Mouse (Mus musculus) hindbrain, embryonic 13.5 days (tissue): Measurements from ENCODE around the gene Mob3b. TPM values are rescaled to one million over a fixed set of nuclear protein-coding genes. Genes with fewer than 3 reads are reported as not detected.
"Not testable (repeated sequence)": the region's sequence is repeated elsewhere in the genome, so short reads cannot be mapped to it uniquely, and the experiment has no call there.

ENCODE experiments used
- ATAC-seq: fragments of 200-750 bp; cut with Nextera tagmentation; 2 replicates; pipeline ENCODE4 v1.8.0; 2017; ENCODE audit warnings: moderate TSS enrichment; ENCODE audit not compliant: low FRiP score
- H3K27ac ChIP-seq: fragments of 300-500 bp; sonication (generic); 2 replicates; pipeline ENCODE4 v1.5.1; 2015; ENCODE audit warnings: inconsistent platforms, mild to moderate bottlenecking, moderate library complexity
- H3K27me3 ChIP-seq: fragments of 300-500 bp; sonication (generic); 2 replicates; pipeline ENCODE4 v1.6.1; 2015; ENCODE audit warnings: mild to moderate bottlenecking, inconsistent platforms
- H3K36me3 ChIP-seq: fragments of 300-500 bp; sonication (generic); 2 replicates; pipeline ENCODE4 v1.6.1; 2015; ENCODE audit warnings: mild to moderate bottlenecking, inconsistent platforms
- H3K4me1 ChIP-seq: fragments of 300-500 bp; sonication (generic); replicated peaks from 2 replicates; pipeline ENCODE4 v1.6.1; 2015; ENCODE audit warnings: inconsistent platforms
- H3K4me2 ChIP-seq: fragments of 300-500 bp; sonication (generic); 2 replicates; pipeline ENCODE4 v1.6.1; 2015; ENCODE audit warnings: inconsistent platforms, mild to moderate bottlenecking, moderate library complexity
- H3K4me3 ChIP-seq: fragments of 300-500 bp; sonication (generic); 2 replicates; pipeline ENCODE4 v1.5.1; 2015; ENCODE audit warnings: mild to moderate bottlenecking, inconsistent platforms
- H3K9ac ChIP-seq: fragments of 300-500 bp; sonication (generic); 2 replicates; pipeline ENCODE4 v1.6.1; 2015; ENCODE audit warnings: mild to moderate bottlenecking, inconsistent platforms
- H3K9me3 ChIP-seq: fragments of 300-500 bp; sonication (generic); 2 replicates; pipeline ENCODE4 v1.6.1; 2016; ENCODE audit warnings: inconsistent platforms
- WGBS: fragments of 180-500 bp; shearing (Covaris S2); methylation state at CpG from one replicate; pipeline ENCODE4 v1.1.7; 2015; 5-methylcytosine and 5-hydroxymethylcytosine counted together
- polyA plus RNA-seq: library from polyadenylated mRNA; unstranded; fragments of >200 nt; fragmentation: Nextera tagmentation; extraction: Ambion mirVana; gene quantifications from 2 replicates; pipeline ENCODE4 v1.2.1, GENCODE M21; 2015

The Mob3b gene
- polyA plus RNA-seq, 1 experiment from 2014 or later: 5.0 TPM

DNA sequence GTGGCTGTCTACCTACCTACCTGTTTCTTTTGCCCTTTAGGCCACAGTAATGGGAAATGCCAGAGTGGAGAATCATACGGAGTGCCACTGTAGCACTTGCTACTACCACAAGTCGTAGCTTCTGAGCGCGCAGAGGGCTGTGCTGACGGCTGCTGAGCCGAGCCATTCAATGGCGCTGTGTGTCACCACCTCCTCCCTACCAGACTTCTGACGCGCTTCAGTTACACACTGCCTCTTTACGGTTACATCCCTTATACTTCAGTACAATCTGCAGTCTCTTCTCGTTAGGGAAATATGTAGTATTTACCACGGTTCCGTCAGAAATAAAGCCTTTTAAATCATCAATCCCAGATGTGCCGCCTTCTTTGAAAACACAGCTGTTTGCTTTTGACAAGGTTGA lies 250.3 kb downstream of the Mob3b start:
- no peak overlapping the region for H3K27ac ChIP-seq
- no peaks in the 10 kb centered on the region for H3K27me3 ChIP-seq
- no peak overlapping the region for H3K9ac ChIP-seq
- ATAC-seq: no peak
- 56% methylated on average over 14 of the region's 14 CpGs for WGBS
- no peaks in the 10 kb centered on the region for H3K4me1 ChIP-seq
- H3K4me2 ChIP-seq: no peak overlapping the region
- no peaks in the 10 kb centered on the region for H3K36me3 ChIP-seq
- no peak overlapping the region for H3K4me3 ChIP-seq
- no peaks in the 10 kb centered on the region for H3K9me3 ChIP-seq

DNA sequence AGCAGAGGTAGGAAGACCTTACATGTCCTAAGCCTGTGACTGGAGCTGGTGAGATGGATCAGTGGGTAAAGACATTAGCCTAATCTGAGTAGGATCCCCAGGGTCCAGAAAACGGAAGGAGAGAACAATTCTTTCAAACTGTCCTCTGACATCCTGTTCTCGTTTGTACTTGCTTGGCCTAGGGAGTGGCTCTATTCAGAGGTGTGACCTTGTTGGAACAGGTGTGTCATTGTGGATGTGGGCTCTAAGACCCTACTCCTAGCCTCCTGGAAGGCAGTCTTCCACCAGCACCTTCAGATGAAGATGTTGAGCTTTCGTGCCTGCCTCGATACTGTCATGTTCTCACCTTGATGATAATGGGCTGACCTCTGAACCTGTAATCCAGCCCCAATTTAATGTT lies 251.1 kb downstream of the Mob3b start:
- Histone ChIP-seq H3K4me3 (no peak overlapping the region), H3K4me1 (no peaks in the 10 kb centered on the region), H3K27ac (no peak overlapping the region), H3K4me2 (no peak overlapping the region), H3K9ac (no peak overlapping the region), H3K36me3 (no peaks in the 10 kb centered on the region), H3K9me3 (no peaks in the 10 kb centered on the region), H3K27me3 (no peaks in the 10 kb centered on the region)
- WGBS: 82% methylated on average over 4 of the region's 4 CpGs
- ATAC-seq: no peak

DNA sequence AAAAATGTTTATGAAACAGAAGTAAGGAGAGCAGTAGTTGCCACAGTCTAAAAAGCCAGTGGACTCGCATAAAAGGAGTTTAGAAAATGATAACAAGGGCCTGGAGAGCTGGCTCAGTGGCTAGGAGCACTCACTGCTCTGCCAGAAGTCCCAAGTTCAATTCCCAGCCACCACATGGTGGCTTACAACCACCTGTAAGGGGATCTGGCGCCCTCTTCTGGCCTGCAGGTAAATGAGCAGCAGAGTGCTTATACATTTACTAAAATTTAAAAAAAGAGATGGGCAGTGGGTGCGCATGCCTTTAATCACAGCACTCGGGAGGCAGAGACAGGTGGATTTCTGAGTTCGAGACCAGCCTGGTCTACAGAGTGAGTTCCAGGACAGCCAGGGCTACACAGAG lies 251.9 kb downstream of the Mob3b start:
- 66% methylated on average over 5 of the region's 5 CpGs for WGBS
- H3K4me1 ChIP-seq: no peaks in the 10 kb centered on the region

DNA sequence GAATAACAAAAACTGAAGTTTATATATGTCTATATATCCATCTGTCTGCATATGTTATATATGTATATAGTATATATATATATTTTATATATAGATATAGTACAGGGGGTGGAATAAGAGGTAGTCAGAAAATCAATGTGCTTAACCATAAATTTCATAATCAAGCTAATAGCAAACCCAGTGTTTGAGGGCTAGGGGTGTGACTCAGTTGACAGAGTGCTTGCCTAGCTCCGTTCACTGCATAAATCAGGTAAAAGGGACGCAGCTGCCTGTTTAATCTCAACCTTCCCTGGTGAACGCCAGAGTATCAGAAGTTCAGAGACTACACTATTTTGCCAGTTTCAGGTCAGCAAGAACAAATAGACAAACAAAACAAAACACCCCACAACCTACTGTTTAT lies 255.7 kb downstream of the Mob3b start:
- not testable (repeated sequence) for H3K4me3 ChIP-seq, H3K27me3 ChIP-seq, H3K4me1 ChIP-seq, H3K4me2 ChIP-seq, H3K9ac ChIP-seq, H3K27ac ChIP-seq, H3K36me3 ChIP-seq, H3K9me3 ChIP-seq, ATAC-seq
- WGBS: 79% methylated on average over 3 of the region's 3 CpGs

More for the DNA sequence above, 251.9 kb downstream of the Mob3b start:
- Histone ChIP-seq H3K27ac (no peak overlapping the region), H3K4me2 (no peak overlapping the region), H3K4me3 (no peak overlapping the region), H3K36me3 (no peaks in the 10 kb centered on the region), H3K27me3 (no peaks in the 10 kb centered on the region), H3K9ac (no peak overlapping the region), H3K9me3 (no peaks in the 10 kb centered on the region)
- no peak for ATAC-seq

DNA sequence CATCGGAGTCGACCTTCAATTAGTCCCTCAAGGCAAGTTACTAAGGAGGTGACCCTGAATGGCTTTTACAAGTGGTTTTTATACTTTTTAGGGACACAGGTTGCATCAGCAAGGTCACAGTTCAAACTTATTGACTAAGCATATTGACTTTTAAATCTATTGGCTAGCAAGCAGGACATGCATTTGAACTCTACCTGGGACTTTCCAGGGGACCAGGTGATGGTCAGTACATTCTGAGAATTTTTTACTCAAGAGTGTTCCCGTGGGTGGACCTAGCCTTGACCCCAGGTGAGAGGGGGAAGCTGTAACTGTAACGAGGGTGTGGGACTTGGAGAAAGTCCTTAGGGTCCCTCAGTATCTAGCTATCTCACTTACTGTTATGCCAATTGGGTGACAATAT lies 256.1 kb downstream of the Mob3b start:
- WGBS: 84% methylated on average over 4 of the region's 4 CpGs
- H3K9me3 ChIP-seq: no peaks in the 10 kb centered on the region
- no peak for ATAC-seq
- no peaks in the 10 kb centered on the region for H3K27me3 ChIP-seq
- H3K27ac ChIP-seq: no peak overlapping the region
- H3K4me2 ChIP-seq: no peak overlapping the region
- no peaks in the 10 kb centered on the region for H3K4me1 ChIP-seq
- no peaks in the 10 kb centered on the region for H3K36me3 ChIP-seq
- no peak overlapping the region for H3K9ac ChIP-seq
- no peak overlapping the region for H3K4me3 ChIP-seq

DNA sequence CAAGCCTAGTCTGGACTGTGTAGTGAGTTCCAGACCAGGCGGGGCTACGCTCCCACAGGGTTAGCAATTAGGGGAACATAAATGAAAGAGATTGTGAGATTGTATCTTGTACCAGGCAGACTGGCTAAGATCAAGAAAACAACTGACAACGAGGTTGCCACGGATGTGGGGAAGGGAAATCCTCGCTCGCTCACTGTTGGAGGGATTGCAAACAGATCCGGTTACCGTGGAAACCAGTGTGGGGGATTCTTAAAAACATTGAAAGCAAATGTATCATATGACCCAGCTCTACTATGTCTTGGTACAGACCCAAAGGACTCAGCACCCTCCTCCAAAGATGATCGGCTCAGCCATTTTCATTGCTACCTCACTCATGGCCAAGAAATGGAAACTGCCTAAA lies 257.1 kb downstream of the Mob3b start:
- ATAC-seq: no peak
- no peak overlapping the region for H3K4me2 ChIP-seq
- no peaks in the 10 kb centered on the region for H3K27me3 ChIP-seq
- no peak overlapping the region for H3K9ac ChIP-seq
- 55% methylated on average over 9 of the region's 9 CpGs for whole genome bisulfite sequencing
- H3K4me1 ChIP-seq: no peaks in the 10 kb centered on the region
- H3K4me3 ChIP-seq: no peak overlapping the region
- no peaks in the 10 kb centered on the region for H3K9me3 ChIP-seq
- H3K27ac ChIP-seq: no peak overlapping the region
- no peaks in the 10 kb centered on the region for H3K36me3 ChIP-seq

DNA sequence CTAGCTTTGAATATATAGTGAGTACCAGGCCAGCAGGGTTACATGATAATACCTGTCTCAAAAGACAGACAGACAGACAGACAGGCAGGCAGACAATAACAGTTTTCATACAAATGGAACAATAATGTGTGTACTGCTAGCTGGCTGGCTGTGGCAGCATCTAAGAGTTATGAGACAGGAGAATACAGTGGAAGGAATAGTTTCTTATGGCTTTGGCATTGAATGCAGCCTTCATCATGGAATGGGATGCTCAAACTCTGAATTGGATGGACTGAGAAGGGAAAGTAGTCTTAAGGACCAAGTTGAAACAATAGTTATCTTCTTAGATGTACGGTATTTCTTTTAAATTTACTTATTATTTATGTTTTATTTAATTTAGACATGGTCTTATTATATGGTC lies 258.0 kb downstream of the Mob3b start:
- WGBS: 92% methylated on average over 1 of the region's 1 CpGs
- Histone ChIP-seq H3K9ac (no peak overlapping the region), H3K4me2 (no peak overlapping the region), H3K27ac (no peak overlapping the region), H3K27me3 (no peaks in the 10 kb centered on the region), H3K4me1 (no peaks in the 10 kb centered on the region), H3K36me3 (no peaks in the 10 kb centered on the region), H3K9me3 (no peaks in the 10 kb centered on the region), H3K4me3 (no peak overlapping the region)
- ATAC-seq: no peak

Other genes starting within 250 kb of the Mob3b start
- gene Ifnk, start 5.4 kb downstream of the Mob3b start, polyA plus RNA-seq: not detected in 2 replicates
- 41.1 and 42.3 TPM in 2 replicates for gene C9orf72, start 68.7 kb upstream of the Mob3b start, polyA plus RNA-seq